Mouse (Mus musculus): ENCODE data around the gene Rab5c. TPM values are rescaled to one million over a fixed set of nuclear protein-coding genes. Genes with fewer than 3 reads are reported as not detected.

Rab5c gene
- polyA plus RNA-seq, 2 experiments, result 73.2 to 188 TPM

DNA sequence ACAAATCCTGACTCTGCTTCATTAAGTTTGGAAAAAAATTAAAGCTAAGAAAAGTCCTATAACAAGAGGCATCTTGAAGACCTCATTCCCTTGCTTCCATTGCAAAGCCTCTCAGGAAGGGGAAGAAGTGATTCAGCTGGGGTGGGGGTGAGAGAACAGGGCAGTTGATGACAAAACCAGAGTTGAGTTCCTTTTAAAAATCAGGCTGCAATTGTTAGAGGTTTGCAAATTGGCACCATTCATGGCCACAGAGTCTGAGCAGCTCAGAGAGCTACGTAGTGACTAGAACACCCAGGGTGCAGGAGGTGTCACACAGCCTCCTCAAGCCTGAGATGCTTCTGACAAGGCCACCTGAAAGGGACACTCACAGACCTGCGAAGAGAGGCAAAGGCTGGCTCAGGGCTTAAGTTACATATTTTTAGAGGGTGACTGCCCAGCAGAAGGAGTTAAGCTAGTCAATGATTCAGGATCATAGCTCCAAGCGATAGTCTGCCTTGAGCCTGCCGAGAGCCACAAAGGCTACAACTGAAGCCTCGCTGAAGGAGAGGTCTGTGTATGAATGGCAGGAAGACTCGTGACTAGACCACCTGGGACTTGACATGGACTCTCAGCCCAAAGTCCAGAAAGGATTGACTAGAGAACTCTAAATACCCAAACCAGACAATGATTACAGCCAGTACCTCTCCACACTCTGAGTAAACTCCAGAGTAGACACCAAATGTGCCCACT is 7.4 kb downstream of the Rab5c start:
- Histone ChIP-seq H3K36me3 (ENCODE audit: control insufficient read depth, insufficient read depth, low read length) (peaks cover 15% of the 10 kb centered on the region), H3K27me3 (ENCODE audit: control insufficient read depth, insufficient read depth, low read length) (no peaks in the 10 kb centered on the region), H3K9me3 (ENCODE audit: control insufficient read depth, low read length) (no peaks in the 10 kb centered on the region), H3K4me1 (ENCODE audit: control insufficient read depth, insufficient read depth, low read length) (no peaks in the 10 kb centered on the region), H3K4me2 (replicated peaks; ENCODE audit: low read depth, low read length, severe bottlenecking) (no peak overlapping the region), H3K4me3 (replicated peaks; ENCODE audit: low read length) (no peak overlapping the region), H3K9ac (ENCODE audit: low read depth, low read length, severe bottlenecking) (no peak overlapping the region), H3K27ac (replicated peaks; ENCODE audit: low read depth, low read length) (no peak overlapping the region)
- TF ChIP-seq POLR2A (IDR thresholded peaks at IDR 0.05; ENCODE audit: borderline replicate concordance, extremely low read depth, insufficient read depth, insufficient read length), result no peak
- no peak for ATAC-seq (ENCODE audit: low FRiP score, low read depth)
- 74% methylated on average over 6 of the region's 6 CpGs for WGBS
- DNase-seq (ENCODE audit: low spot score), result no peak

DNA sequence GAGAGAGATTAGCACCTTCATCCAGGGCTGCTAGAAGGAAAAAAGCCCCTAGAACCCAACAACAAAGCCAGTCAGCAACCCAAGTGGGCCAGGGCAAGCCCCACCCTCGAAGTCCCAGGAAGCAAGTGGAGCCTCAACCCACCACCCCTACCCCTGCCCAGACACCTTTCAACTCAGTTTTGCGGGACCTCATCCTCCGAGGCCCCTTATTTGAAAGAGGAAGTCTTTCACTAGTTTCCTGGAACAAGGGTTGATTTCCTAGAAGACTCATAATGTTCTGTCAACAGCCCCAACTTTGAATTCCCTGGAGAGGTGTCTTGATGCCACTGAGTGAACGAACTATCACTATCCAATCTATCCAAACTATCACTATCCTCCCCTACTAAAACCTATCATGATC is 8.0 kb downstream of the Rab5c start:
- Histone ChIP-seq H3K27ac (replicated peaks; ENCODE audit: low read depth, low read length) (no peak overlapping the region), H3K36me3 (ENCODE audit: control insufficient read depth, insufficient read depth, low read length) (peaks cover 12% of the 10 kb centered on the region; the same call in 1 of the 2 replicates), H3K9me3 (ENCODE audit: control insufficient read depth, low read length) (no peaks in the 10 kb centered on the region), H3K4me1 (ENCODE audit: control insufficient read depth, insufficient read depth, low read length) (no peaks in the 10 kb centered on the region), H3K4me2 (replicated peaks; ENCODE audit: low read depth, low read length, severe bottlenecking) (no peak overlapping the region), H3K27me3 (ENCODE audit: control insufficient read depth, insufficient read depth, low read length) (no peaks in the 10 kb centered on the region), H3K4me3 (replicated peaks; ENCODE audit: low read length) (no peak overlapping the region), H3K9ac (ENCODE audit: low read depth, low read length, severe bottlenecking) (no peak overlapping the region)
- ATAC-seq (ENCODE audit: low FRiP score, low read depth) (no peak), DNase-seq (ENCODE audit: low spot score) (no peak)
- 84% methylated on average over 4 of the region's 4 CpGs for whole genome bisulfite sequencing
- TF ChIP-seq POLR2A (IDR thresholded peaks at IDR 0.05; ENCODE audit: borderline replicate concordance, extremely low read depth, insufficient read depth, insufficient read length), result no peak

DNA sequence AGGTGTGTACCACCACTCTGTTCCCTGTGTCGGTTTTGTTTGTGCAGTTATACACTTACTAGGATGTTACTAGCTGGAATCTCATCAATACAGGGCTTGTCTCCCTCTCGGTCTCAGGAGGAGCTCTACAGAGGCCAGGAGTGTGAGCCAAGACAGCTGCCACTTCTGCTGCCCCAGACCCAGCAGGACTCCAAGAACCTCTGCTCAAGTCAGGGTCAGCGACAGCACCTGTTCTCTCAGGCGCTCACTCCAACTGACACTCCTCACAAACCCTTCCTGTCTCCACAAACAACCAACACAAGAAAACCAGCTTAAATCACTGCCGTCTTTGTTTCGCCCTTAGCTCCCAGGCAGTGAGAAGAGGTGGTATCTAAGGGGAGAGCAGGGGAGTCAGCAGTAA is 9.4 kb downstream of the Rab5c start:
- Histone ChIP-seq H3K27me3 (ENCODE audit: control insufficient read depth, insufficient read depth, low read length) (no peaks in the 10 kb centered on the region), H3K4me1 (ENCODE audit: control insufficient read depth, insufficient read depth, low read length) (no peaks in the 10 kb centered on the region), H3K9ac (ENCODE audit: low read depth, low read length, severe bottlenecking) (no peak overlapping the region), H3K36me3 (ENCODE audit: control insufficient read depth, insufficient read depth, low read length) (peaks cover 8% of the 10 kb centered on the region; the same call in 1 of the 2 replicates), H3K9me3 (ENCODE audit: control insufficient read depth, low read length) (no peaks in the 10 kb centered on the region), H3K4me2 (replicated peaks; ENCODE audit: low read depth, low read length, severe bottlenecking) (no peak overlapping the region), H3K4me3 (replicated peaks; ENCODE audit: low read length) (no peak overlapping the region), H3K27ac (replicated peaks; ENCODE audit: low read depth, low read length) (no peak overlapping the region)
- TF ChIP-seq POLR2A (IDR thresholded peaks at IDR 0.05; ENCODE audit: borderline replicate concordance, extremely low read depth, insufficient read depth, insufficient read length), result no peak
- no peak for ATAC-seq (ENCODE audit: low FRiP score, low read depth)
- WGBS, result 82% methylated on average over 6 of the region's 6 CpGs
- DNase-seq (ENCODE audit: low spot score), result no peak

DNA sequence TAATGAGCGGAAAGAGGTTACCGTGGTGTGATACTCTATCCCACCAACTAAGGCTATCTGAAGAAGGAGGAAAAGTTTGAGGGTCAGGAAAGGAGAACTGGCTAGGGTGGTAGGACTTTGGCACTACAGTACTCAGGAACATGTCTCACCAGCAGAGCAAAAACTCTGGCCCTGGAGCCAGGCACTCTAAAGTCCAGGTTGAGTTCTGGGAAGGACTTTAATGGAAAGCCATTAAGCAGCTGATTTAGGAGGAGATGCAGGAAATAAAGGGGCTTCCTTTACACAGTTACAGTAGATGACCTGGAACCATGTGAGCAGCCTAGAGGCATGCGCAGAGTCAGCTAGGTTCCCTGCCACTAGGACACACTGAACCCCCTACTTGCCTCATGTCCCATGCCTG is 10.8 kb downstream of the Rab5c start:
- Histone ChIP-seq H3K4me2 (replicated peaks; ENCODE audit: low read depth, low read length, severe bottlenecking) (no peak overlapping the region), H3K27ac (replicated peaks; ENCODE audit: low read depth, low read length) (no peak overlapping the region), H3K9me3 (ENCODE audit: control insufficient read depth, low read length) (no peaks in the 10 kb centered on the region), H3K36me3 (ENCODE audit: control insufficient read depth, insufficient read depth, low read length) (peaks cover 7% of the 10 kb centered on the region; the same call in 1 of the 2 replicates), H3K4me1 (ENCODE audit: control insufficient read depth, insufficient read depth, low read length) (peaks cover 3% of the 10 kb centered on the region; the same call in 1 of the 2 replicates), H3K27me3 (ENCODE audit: control insufficient read depth, insufficient read depth, low read length) (no peaks in the 10 kb centered on the region), H3K9ac (ENCODE audit: low read depth, low read length, severe bottlenecking) (no peak overlapping the region), H3K4me3 (replicated peaks; ENCODE audit: low read length) (no peak overlapping the region)
- no peak for TF ChIP-seq POLR2A (IDR thresholded peaks at IDR 0.05; ENCODE audit: borderline replicate concordance, extremely low read depth, insufficient read depth, insufficient read length)
- ATAC-seq (ENCODE audit: low FRiP score, low read depth), result no peak
- WGBS, result 90% methylated on average over 3 of the region's 3 CpGs
- DNase-seq (ENCODE audit: low spot score), result no peak

DNA sequence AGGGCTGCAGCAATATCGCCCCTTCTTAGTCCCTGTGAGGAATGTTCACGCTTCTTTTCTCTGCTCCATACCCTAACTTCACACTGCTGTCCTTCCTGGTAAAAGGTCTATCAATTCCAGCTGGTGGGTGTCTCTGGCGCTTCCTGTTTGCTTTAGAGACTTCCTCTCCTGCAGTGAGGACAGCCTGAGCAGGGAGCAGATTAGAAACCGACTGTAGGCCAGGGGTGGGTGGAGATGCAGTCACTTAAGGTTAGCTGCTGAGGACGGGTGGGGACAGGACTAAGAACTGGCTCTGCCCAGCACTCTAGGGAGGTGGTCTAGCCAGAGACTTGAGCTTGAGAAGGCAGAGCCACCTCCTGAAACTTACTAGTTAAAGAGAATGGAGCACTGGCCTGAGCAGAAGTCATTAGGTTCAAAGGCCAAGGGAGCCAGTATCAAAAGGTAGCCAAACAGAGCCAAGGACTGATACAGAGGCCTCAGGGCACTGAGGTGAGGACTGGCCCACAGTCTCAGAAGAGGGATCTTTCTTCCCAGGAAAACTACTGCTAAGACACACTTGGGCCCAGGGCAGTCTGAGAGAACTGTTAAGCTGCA is 13.0 kb downstream of the Rab5c start:
- H3K27ac ChIP-seq (replicated peaks; ENCODE audit: low read depth, low read length), result no peak overlapping the region; the same call in 1 of the 2 replicates
- DNase-seq (ENCODE audit: low spot score) (no peak), ATAC-seq (ENCODE audit: low FRiP score, low read depth) (no peak)
- H3K4me1 ChIP-seq (ENCODE audit: control insufficient read depth, insufficient read depth, low read length), result peaks cover 3% of the 10 kb centered on the region; the same call in 1 of the 2 replicates
- peaks cover 11% of the 10 kb centered on the region for H3K36me3 ChIP-seq (ENCODE audit: control insufficient read depth, insufficient read depth, low read length)
- TF ChIP-seq POLR2A (IDR thresholded peaks at IDR 0.05; ENCODE audit: borderline replicate concordance, extremely low read depth, insufficient read depth, insufficient read length), result no peak
- no peak overlapping the region for H3K4me3 ChIP-seq (replicated peaks; ENCODE audit: low read length)
- no peak overlapping the region for H3K4me2 ChIP-seq (replicated peaks; ENCODE audit: low read depth, low read length, severe bottlenecking)
- H3K9ac ChIP-seq (ENCODE audit: low read depth, low read length, severe bottlenecking), result no peak overlapping the region
- H3K27me3 ChIP-seq (ENCODE audit: control insufficient read depth, insufficient read depth, low read length), result no peaks in the 10 kb centered on the region
- no peaks in the 10 kb centered on the region for H3K9me3 ChIP-seq (ENCODE audit: control insufficient read depth, low read length)
- WGBS, result 28% methylated on average over 5 of the region's 5 CpGs
